Mouse (Mus musculus): ENCODE data around the gene B3galt5. TPM values are rescaled to one million over a fixed set of nuclear protein-coding genes. Genes with fewer than 3 reads are reported as not detected.

B3galt5 gene
- polyA plus RNA-seq, 1 experiment from 2014 or later = 0.48 TPM

- Histone ChIP-seq H3K4me2 (replicated peaks; ENCODE audit: low read depth, low read length) (no peak overlapping the region), H3K27me3 (ENCODE audit: control insufficient read depth, insufficient read depth, low read length) (no peaks in the 10 kb centered on the region), H3K27ac (ENCODE audit: low read length) (peak overlapping the region; percentile 48; the same call in 1 of the 2 replicates), H3K36me3 (ENCODE audit: control insufficient read depth, insufficient read depth, low read length) (no peaks in the 10 kb centered on the region), H3K4me1 (ENCODE audit: control insufficient read depth, insufficient read depth, low read length) (peaks cover 8% of the 10 kb centered on the region), H3K9ac (replicated peaks; ENCODE audit: low read depth, low read length) (no peak overlapping the region), H3K9me3 (ENCODE audit: control insufficient read depth, low read depth, low read length) (no peaks in the 10 kb centered on the region), H3K4me3 (ENCODE audit: low read depth, low read length) (no peak overlapping the region)
- ATAC-seq (ENCODE audit: insufficient number of reproducible peaks, insufficient read depth, low FRiP score, low read depth) = no peak
- 77% methylated on average over 7 of the region's 7 CpGs for WGBS
Observed at GRCm38 (mm10) chr16:96210856-96211255, 24.7 kb upstream of the B3galt5 start.

GRCm38 (mm10) chr16:96213027-96213426, 22.6 kb upstream of the B3galt5 start:
- no peak overlapping the region for H3K9ac ChIP-seq (replicated peaks; ENCODE audit: low read depth, low read length)
- no peak overlapping the region for H3K27ac ChIP-seq (ENCODE audit: low read length)
- no peak overlapping the region for H3K4me2 ChIP-seq (replicated peaks; ENCODE audit: low read depth, low read length)
- WGBS = 89% methylated on average over 4 of the region's 4 CpGs
- H3K27me3 ChIP-seq (ENCODE audit: control insufficient read depth, insufficient read depth, low read length) = no peaks in the 10 kb centered on the region
- peaks cover 7% of the 10 kb centered on the region for H3K4me1 ChIP-seq (ENCODE audit: control insufficient read depth, insufficient read depth, low read length)
- H3K4me3 ChIP-seq (ENCODE audit: low read depth, low read length) = no peak overlapping the region
- ATAC-seq (ENCODE audit: insufficient number of reproducible peaks, insufficient read depth, low FRiP score, low read depth) = no peak
- no peaks in the 10 kb centered on the region for H3K9me3 ChIP-seq (ENCODE audit: control insufficient read depth, low read depth, low read length)
- no peaks in the 10 kb centered on the region for H3K36me3 ChIP-seq (ENCODE audit: control insufficient read depth, insufficient read depth, low read length)

DNA sequence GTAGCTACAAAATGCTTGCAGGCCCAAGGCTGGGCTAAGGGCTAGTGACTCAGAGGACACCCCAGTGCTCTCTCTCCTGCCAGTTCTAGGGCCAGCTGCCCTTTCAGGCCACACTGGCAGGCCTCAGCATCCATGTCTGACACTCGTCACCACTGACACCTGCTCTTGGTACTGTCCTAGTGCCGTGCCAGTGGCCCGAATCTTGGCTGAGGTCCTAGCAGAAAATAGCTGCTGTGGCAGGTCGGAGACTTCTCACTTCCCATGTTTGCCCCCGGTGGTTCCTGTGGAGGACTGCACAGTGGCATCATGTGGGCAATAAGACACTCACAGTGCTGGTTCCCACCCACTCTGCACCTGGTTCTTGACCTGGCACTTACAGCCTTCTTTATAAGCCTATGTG, 14.1 kb upstream of the B3galt5 start:
- H3K4me3 ChIP-seq (ENCODE audit: low read depth, low read length) = no peak overlapping the region
- no peak overlapping the region for H3K27ac ChIP-seq (ENCODE audit: low read length)
- no peaks in the 10 kb centered on the region for H3K4me1 ChIP-seq (ENCODE audit: control insufficient read depth, insufficient read depth, low read length)
- no peaks in the 10 kb centered on the region for H3K9me3 ChIP-seq (ENCODE audit: control insufficient read depth, low read depth, low read length)
- ATAC-seq (ENCODE audit: insufficient number of reproducible peaks, insufficient read depth, low FRiP score, low read depth) = no peak
- H3K4me2 ChIP-seq (replicated peaks; ENCODE audit: low read depth, low read length) = no peak overlapping the region
- 79% methylated on average over 5 of the region's 5 CpGs for WGBS
- no peaks in the 10 kb centered on the region for H3K27me3 ChIP-seq (ENCODE audit: control insufficient read depth, insufficient read depth, low read length)
- H3K9ac ChIP-seq (replicated peaks; ENCODE audit: low read depth, low read length) = no peak overlapping the region
- H3K36me3 ChIP-seq (ENCODE audit: control insufficient read depth, insufficient read depth, low read length) = no peaks in the 10 kb centered on the region

GRCm38 (mm10) chr16:96221959-96222358, 13.6 kb upstream of the B3galt5 start:
- H3K36me3 ChIP-seq (ENCODE audit: control insufficient read depth, insufficient read depth, low read length) = no peaks in the 10 kb centered on the region

GRCm38 (mm10) chr16:96222452-96222851, 13.1 kb upstream of the B3galt5 start:
- 71% methylated on average over 1 of the region's 1 CpGs for WGBS
- H3K9ac ChIP-seq (replicated peaks; ENCODE audit: low read depth, low read length) = no peak overlapping the region
- H3K27me3 ChIP-seq (ENCODE audit: control insufficient read depth, insufficient read depth, low read length) = no peaks in the 10 kb centered on the region
- H3K27ac ChIP-seq (ENCODE audit: low read length) = no peak overlapping the region
- no peaks in the 10 kb centered on the region for H3K4me1 ChIP-seq (ENCODE audit: control insufficient read depth, insufficient read depth, low read length)
- no peak for ATAC-seq (ENCODE audit: insufficient number of reproducible peaks, insufficient read depth, low FRiP score, low read depth)
- H3K36me3 ChIP-seq (ENCODE audit: control insufficient read depth, insufficient read depth, low read length) = no peaks in the 10 kb centered on the region
- no peak overlapping the region for H3K4me2 ChIP-seq (replicated peaks; ENCODE audit: low read depth, low read length)
- H3K4me3 ChIP-seq (ENCODE audit: low read depth, low read length) = no peak overlapping the region
- H3K9me3 ChIP-seq (ENCODE audit: control insufficient read depth, low read depth, low read length) = no peaks in the 10 kb centered on the region

More at GRCm38 (mm10) chr16:96221959-96222358, 13.6 kb upstream of the B3galt5 start:
- no peaks in the 10 kb centered on the region for H3K27me3 ChIP-seq (ENCODE audit: control insufficient read depth, insufficient read depth, low read length)
- H3K9ac ChIP-seq (replicated peaks; ENCODE audit: low read depth, low read length) = no peak overlapping the region
- H3K27ac ChIP-seq (ENCODE audit: low read length) = no peak overlapping the region
- WGBS = 76% methylated on average over 3 of the region's 3 CpGs
- H3K4me1 ChIP-seq (ENCODE audit: control insufficient read depth, insufficient read depth, low read length) = no peaks in the 10 kb centered on the region
- H3K4me3 ChIP-seq (ENCODE audit: low read depth, low read length) = no peak overlapping the region
- no peaks in the 10 kb centered on the region for H3K9me3 ChIP-seq (ENCODE audit: control insufficient read depth, low read depth, low read length)
- no peak overlapping the region for H3K4me2 ChIP-seq (replicated peaks; ENCODE audit: low read depth, low read length)
- no peak for ATAC-seq (ENCODE audit: insufficient number of reproducible peaks, insufficient read depth, low FRiP score, low read depth)

DNA sequence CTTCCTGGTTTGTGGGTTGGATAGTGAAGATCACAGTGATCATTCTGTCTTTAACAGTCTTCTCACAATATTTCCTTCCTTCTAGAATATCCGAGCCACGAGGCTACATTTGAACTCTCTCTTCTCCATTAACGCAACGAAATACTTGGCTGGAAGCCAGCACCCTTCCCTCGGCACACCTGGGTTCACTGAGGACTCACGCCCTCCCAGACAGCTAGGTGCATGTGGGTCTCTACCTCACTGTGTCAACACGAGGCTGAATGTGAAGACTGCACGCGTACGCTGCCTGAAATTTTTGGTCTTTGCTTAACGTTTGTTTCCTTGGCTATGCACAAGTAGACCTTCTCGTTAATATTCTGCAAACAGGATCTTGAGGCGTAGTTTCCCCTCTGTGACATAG, 7.2 kb upstream of the B3galt5 start:
- Histone ChIP-seq H3K4me2 (replicated peaks; ENCODE audit: low read depth, low read length) (no peak overlapping the region), H3K4me1 (ENCODE audit: control insufficient read depth, insufficient read depth, low read length) (no peaks in the 10 kb centered on the region), H3K27me3 (ENCODE audit: control insufficient read depth, insufficient read depth, low read length) (no peaks in the 10 kb centered on the region), H3K27ac (ENCODE audit: low read length) (no peak overlapping the region), H3K4me3 (ENCODE audit: low read depth, low read length) (no peak overlapping the region), H3K9ac (replicated peaks; ENCODE audit: low read depth, low read length) (no peak overlapping the region), H3K36me3 (ENCODE audit: control insufficient read depth, insufficient read depth, low read length) (no peaks in the 10 kb centered on the region), H3K9me3 (ENCODE audit: control insufficient read depth, low read depth, low read length) (no peaks in the 10 kb centered on the region)
- no peak for ATAC-seq (ENCODE audit: insufficient number of reproducible peaks, insufficient read depth, low FRiP score, low read depth)
- WGBS = 50% methylated on average over 13 of the region's 13 CpGs

- Histone ChIP-seq H3K4me3 (ENCODE audit: low read depth, low read length) (no peak overlapping the region), H3K27ac (ENCODE audit: low read length) (no peak overlapping the region), H3K27me3 (ENCODE audit: control insufficient read depth, insufficient read depth, low read length) (no peaks in the 10 kb centered on the region), H3K36me3 (ENCODE audit: control insufficient read depth, insufficient read depth, low read length) (no peaks in the 10 kb centered on the region), H3K9me3 (ENCODE audit: control insufficient read depth, low read depth, low read length) (no peaks in the 10 kb centered on the region), H3K4me1 (ENCODE audit: control insufficient read depth, insufficient read depth, low read length) (no peaks in the 10 kb centered on the region), H3K4me2 (replicated peaks; ENCODE audit: low read depth, low read length) (no peak overlapping the region), H3K9ac (replicated peaks; ENCODE audit: low read depth, low read length) (no peak overlapping the region)
- ATAC-seq (ENCODE audit: insufficient number of reproducible peaks, insufficient read depth, low FRiP score, low read depth) = no peak
- WGBS = 58% methylated on average over 8 of the region's 8 CpGs
Observed at GRCm38 (mm10) chr16:96229044-96229555, 6.5 kb upstream of the B3galt5 start.

DNA sequence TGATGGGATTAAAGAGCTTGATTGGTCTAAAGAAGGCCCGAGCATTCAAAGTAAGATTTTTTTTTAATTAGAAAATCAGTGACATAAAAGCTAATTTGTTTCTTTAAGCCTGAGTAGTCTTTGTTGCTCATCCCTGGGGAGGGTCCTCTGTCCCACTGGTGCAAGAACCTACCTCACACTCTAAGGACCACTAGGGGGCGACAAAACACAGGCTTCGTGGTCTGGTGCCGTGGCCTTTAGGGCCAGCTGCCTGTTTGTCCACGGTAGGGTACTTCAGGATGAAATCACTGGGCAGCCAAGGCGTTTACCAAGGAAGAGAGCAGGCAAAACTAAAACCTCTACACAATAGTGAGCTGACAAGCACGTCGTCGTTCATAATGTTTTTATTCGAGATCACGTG, 5.2 kb upstream of the B3galt5 start:
- H3K4me1 ChIP-seq (ENCODE audit: control insufficient read depth, insufficient read depth, low read length) = no peaks in the 10 kb centered on the region
- H3K36me3 ChIP-seq (ENCODE audit: control insufficient read depth, insufficient read depth, low read length) = no peaks in the 10 kb centered on the region
- no peak overlapping the region for H3K4me2 ChIP-seq (replicated peaks; ENCODE audit: low read depth, low read length)
- 0 out of 2 replicates have a peak, but pooled peaks have one; percentile 69 for ATAC-seq (ENCODE audit: insufficient number of reproducible peaks, insufficient read depth, low FRiP score, low read depth)
- WGBS = 30% methylated on average over 11 of the region's 11 CpGs
- H3K27ac ChIP-seq (ENCODE audit: low read length) = no peak overlapping the region
- no peaks in the 10 kb centered on the region for H3K9me3 ChIP-seq (ENCODE audit: control insufficient read depth, low read depth, low read length)
- H3K4me3 ChIP-seq (ENCODE audit: low read depth, low read length) = no peak overlapping the region
- H3K27me3 ChIP-seq (ENCODE audit: control insufficient read depth, insufficient read depth, low read length) = no peaks in the 10 kb centered on the region
- no peak overlapping the region for H3K9ac ChIP-seq (replicated peaks; ENCODE audit: low read depth, low read length)

DNA sequence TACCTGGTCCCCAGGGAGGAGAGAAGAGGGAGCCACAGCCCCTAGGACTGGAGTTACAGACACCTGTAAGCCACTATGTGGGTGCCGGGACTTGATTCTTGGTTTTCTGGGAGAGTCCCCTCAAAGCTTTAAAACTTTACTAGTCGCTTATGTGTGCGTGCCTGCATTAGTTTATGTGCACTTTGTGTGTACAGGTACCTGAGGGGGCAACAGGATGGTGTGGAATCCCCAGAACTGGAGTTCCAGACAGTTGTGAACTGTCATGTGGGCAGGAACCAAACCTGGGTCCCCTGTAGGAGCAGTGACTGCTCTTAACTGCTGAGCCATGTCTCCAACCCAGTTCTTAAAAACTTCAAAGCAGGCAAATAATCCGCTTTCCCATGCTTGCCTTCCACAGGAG, 4.3 kb upstream of the B3galt5 start:
- no peak for ATAC-seq (ENCODE audit: insufficient number of reproducible peaks, insufficient read depth, low FRiP score, low read depth)
- H3K4me3 ChIP-seq (ENCODE audit: low read depth, low read length) = no peak overlapping the region
- no peak overlapping the region for H3K9ac ChIP-seq (replicated peaks; ENCODE audit: low read depth, low read length)
- H3K27me3 ChIP-seq (ENCODE audit: control insufficient read depth, insufficient read depth, low read length) = no peaks in the 10 kb centered on the region
- H3K4me2 ChIP-seq (replicated peaks; ENCODE audit: low read depth, low read length) = no peak overlapping the region
- no peaks in the 10 kb centered on the region for H3K4me1 ChIP-seq (ENCODE audit: control insufficient read depth, insufficient read depth, low read length)
- WGBS = 92% methylated on average over 4 of the region's 4 CpGs
- no peaks in the 10 kb centered on the region for H3K36me3 ChIP-seq (ENCODE audit: control insufficient read depth, insufficient read depth, low read length)
- no peak overlapping the region for H3K27ac ChIP-seq (ENCODE audit: low read length)
- H3K9me3 ChIP-seq (ENCODE audit: control insufficient read depth, low read depth, low read length) = no peaks in the 10 kb centered on the region

Data from stomach, embryonic 14.5 days (tissue).